Mouse (Mus musculus) 3134 (cell line): ENCODE results near the gene Pcbd2.

Experiments
- DNase-seq: peaks from one replicate; pipeline ENCODE4 v3.0.0-alpha.2; 2011; ENCODE audit warnings: low spot score; ENCODE audit not compliant: insufficient read length; ENCODE audit errors: extremely low read depth

The Pcbd2 gene

GRCm38 (mm10) chr13:55825245-55825681 lies 98.1 kb downstream of the Pcbd2 start:
- no peak for DNase-seq

DNA sequence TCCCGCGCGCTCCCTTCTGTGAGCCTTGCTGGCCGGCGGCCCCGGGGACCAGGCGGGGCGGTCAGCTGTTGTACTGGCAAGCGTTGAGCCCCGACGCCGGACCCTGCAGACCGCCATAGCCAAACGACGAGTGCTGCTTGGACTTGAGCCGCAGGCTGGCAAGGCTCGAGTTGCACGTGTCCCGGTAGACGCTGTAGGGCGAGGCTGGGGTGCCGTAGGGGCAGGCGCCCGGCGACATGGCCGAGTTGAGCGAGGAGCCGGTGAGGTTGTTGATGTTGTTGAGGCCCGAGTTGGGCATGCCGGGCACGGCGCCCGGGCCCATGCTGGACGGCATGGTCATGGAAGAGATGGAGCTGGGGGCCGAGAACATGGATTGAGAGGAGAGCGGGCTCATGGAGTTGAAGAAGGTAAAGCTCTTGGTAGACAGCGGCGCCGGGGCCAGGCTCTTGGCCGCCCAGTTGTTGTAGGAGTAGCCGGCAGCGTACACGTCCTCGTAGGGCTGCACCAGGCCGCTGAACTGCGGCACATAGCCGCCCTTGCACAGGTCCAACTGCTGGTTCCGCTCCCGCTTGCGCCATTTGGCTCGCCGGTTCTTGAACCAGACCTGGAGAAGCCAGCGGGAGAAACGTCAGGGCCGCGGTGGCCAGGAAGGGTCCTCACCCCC lies 99.0 kb downstream of the Pcbd2 start:
- no peak for DNase-seq
